Mouse (Mus musculus): ENCODE measurements around the gene Olfr1425. TPM values are rescaled to one million over a fixed set of nuclear protein-coding genes. Genes with fewer than 3 reads are reported as not detected.
A peak's percentile ranks its signal among the peaks of the same experiment; 100 is the strongest.
"Not testable (repeated sequence)": the region's sequence is repeated elsewhere in the genome, so short reads cannot be mapped to it uniquely, and the experiment has no call there.

Olfr1425 gene
- not detected for polyA plus RNA-seq (2017; shearing (Covaris generic))

DNA sequence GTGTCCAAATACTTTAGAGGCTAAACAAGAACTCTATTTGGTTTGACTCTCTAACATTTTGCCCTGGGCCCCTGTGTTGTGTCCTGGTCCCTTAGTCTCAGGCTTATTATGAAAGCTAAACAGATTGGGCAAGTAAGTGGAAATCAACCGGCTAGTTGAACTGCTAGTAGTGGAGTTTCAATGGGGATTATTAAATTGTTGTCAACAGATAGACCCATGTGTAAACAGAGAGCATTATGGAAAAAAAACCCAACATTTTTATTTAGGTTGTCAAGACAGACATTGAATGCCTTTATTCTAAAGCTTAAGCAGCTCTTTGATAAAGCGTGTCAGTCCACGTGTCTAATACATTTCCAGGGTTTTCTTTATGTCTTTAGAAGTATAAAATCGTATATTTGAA, at the start of gene Olfr1425:
Gene Olfr1425, minus strand, starts transcription at position 101 of the 400 bp plus-strand sequence.
- ATAC-seq: not testable (repeated sequence)

DNA sequence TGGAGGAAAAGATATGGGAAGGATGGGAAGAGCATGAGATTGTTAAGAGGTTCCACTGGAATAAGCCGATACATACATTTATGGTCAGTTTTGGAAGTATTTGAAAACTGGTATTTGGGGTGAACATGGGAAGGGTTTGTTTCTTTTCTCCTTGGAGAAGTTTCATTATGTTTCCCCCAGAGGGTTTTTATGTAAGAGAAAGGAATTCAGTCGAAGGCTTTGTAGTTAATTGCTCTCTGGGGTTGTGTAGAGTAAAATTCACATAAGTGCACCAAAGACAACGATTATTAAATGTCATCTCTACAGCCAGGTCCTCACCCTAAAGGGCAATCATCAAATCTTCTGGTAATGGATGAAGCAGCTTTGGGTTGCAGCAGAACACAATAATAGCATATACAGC, 45.6 kb upstream of the Olfr1425 start, which contains the start of gene Olfr76:
Gene Olfr76, minus strand, starts transcription at position 101 of the 400 bp plus-strand sequence.
- ATAC-seq: no peak

DNA sequence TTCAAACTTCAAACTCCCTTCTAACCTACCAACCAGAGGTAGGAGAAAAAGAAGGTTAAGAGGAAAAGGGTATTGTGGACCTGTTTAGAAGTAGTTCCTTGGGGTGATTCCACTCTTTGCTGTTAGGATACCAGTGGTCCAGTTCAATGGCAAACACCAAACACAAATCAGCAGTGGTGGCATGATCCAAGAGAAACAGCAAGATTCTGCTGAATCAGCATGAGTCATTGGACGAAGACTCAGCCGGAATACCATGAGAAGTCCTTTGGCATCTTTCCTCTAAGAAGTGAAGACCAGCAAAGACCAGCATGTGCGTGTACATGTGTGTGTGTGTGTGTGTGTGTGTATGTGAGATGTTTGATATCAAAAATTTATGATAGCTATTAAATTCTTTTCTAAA, 38.9 kb upstream of the Olfr1425 start:
- ATAC-seq: no peak

DNA sequence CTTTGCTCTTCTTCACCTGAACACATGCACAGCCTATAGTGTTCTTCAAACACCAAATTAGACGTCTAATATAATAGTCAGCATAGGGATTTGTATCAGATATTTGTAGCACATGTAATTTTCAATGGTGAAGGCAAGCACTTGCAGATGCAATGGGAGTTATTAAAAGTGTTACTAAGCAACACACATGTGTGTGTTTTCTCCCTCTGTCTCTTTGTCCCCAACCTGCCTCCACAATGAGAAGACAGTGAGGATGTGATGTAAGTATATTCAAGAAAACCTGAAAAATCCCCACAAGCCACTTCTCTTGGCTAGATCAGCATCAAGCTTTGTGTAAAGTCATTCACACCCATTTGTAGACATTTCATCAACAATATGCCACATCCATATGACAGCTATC, 38.3 kb upstream of the Olfr1425 start, which contains the start of gene Olfr1428:
Gene Olfr1428, minus strand, starts transcription at position 101 of the 400 bp plus-strand sequence.
- ATAC-seq: no peak

DNA sequence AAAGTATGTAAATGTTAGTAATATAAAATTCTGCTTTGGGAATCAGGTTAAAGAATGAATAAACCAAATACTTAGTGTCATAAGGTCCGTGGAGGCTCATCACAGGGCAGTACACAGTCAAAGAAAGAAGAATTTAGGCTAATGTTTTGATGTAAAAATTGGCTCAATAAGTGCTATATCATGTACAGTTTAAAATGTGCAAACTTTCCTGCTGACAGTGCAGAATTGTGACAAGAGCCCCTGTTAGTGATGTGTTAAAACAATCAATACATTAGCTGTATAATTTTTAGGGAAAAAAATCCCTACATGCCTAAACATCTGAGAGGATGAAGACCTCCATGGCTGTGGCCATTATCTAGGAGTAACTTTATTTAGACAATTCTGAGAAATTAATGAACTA, 36.3 kb upstream of the Olfr1425 start:
- ATAC-seq: no peak

DNA sequence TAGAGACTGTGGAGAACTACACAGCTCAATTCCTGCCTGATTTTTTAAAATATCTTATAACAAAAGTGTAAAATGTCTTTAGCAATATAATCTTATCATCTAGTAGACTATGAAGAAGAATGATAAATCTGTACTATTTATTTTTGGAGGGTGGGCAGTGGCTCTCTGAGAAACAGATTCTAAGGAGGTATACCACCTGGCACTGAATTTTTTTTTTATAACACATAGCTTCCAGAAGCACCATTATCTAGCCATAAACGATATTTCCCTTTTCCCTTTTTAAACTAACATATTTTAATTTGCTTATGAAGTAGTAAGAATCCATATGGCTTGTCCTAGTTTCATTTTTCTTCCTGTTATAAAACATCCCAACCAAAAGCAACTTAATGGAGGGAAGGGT, 27.0 kb upstream of the Olfr1425 start:
- no peak for ATAC-seq

DNA sequence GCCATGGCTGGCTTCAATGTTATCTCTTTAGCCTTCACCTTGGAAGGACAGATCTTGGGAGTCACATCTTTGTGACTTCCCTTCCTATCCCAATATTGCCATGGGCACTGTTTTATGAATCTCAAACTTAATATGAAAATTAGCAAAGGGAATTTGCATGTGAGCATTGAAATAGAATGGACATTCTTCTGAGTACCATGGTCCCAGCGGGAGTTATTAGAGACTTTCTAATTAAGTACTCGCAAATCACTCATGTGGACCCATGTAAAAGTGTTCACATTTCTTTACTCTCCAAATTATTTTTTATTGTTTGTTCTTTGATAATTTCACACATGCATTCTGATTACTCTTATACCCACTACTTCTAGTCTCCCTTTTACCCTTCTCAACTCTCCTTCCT, 25.7 kb upstream of the Olfr1425 start, which contains the start of gene Olfr1427:
Gene Olfr1427, minus strand, starts transcription at position 101 of the 400 bp plus-strand sequence.
- ATAC-seq: no peak

DNA sequence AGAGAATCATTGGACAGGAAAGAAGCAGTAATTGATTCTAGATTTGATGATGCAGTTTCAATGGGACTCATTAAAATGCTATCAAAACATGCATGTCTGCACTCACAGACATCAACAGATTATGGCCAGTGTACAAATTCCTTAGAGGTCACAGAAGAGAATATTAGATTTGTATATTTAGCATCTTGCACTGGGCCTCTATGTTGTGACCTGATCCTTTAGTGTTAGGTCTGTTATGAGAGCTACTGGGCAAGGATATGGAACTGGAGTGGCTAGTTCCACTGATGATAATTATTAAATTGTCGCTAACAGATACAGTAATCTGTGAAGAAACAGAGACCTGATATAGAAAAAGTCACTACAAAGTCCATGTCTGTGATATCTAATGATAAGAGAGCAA, 14.4 kb upstream of the Olfr1425 start, which contains the start of gene Olfr1426:
Gene Olfr1426, minus strand, starts transcription at position 101 of the 400 bp plus-strand sequence.
- ATAC-seq: no peak

DNA sequence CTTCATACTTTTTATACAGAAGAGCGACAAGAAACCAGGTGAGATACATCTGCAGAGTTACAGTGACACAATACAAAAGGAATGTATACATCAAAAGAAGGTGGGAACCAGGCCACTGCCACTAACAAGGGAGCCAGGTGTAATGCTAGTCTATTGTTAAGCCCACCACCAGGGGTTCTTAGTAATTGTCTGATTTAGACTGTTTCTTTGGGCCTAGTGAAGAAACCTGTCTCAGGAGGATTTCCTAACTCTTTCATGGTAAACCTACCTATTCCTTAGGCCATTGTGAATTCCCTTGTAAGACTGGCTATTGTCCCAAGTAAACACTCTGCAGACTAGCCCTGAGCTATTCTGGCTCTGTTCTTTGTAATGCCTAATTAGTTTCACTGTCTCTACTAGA, 8.0 kb downstream of the Olfr1425 start:
- not testable (repeated sequence) for ATAC-seq

DNA sequence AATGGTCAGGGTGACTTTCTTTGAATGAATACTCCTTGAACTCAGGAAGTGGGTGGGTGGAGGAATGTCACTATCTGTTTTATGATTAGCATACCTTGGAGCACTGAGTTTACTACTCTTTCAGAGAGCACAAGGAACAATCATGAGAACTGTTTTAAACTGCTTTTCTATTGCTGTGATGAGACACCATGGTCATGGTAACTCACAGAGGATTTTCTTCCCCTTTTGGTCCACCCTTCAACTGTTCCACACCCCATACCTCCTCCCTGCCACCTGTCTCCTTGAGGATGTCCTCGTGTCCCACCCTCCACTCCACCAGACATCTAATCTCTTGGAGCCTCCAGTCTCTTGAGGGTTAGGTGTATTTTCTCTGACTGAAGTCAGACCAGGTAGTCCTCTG, 9.7 kb downstream of the Olfr1425 start:
- ATAC-seq: not testable (repeated sequence)

DNA sequence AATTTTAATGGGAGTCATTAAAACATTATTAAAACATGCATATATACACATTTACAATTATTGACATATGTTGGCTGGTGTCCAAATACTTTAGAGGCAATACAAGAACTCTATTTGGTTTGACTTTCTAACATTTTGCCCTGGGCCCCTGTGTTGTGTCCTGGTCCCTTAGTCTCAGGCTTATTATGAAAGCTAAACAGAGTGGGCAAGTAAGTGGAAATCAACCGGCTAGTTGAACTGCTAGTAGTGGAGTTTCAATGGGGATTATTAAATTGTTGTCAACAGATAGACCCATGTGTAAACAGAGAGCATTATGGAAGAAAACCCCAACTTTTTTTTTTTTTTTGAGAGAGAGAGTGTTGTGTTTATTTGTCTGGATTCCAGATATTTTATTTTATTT, 14.9 kb downstream of the Olfr1425 start, which contains the start of gene Olfr1424:
Gene Olfr1424, minus strand, starts transcription at position 101 of the 400 bp plus-strand sequence.
- ATAC-seq: not testable (repeated sequence)

DNA sequence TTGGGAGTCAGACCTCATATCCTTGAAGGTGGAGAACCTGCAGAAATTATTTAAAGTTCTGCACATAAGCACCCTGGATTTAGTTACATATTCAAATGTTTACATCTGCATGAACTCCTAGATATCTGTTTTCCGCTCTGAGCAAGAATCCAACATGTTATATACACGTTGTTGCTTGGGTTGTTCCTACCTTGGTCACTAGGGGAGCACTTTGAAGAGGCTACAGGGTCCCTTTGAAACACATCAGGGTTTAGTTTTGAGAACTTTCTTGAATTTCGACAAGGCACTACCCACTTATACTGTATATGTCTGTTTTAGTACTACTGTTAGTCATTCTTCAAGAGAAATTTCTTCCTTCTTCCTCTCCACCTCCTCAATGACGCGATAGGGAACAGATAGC, 34.4 kb downstream of the Olfr1425 start:
- no peak for ATAC-seq

DNA sequence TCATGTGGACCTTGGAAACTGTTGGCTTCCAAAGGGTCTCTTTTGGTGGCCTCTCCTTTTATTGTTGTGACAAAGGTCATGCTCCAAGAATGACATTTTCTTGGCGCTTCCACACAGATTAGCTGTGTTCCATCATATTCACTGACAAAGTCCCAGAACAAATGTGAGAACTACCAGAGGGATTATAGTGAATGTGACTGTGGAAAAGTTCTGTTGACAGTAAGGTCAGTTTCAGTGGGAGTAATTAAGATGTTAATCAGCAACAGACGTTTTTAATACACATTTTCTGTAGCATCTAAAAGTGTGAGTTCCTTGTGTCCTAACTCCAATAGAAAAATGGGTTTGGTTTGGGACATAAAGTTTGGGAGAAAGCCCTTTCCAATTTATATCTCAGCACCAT, 36.3 kb downstream of the Olfr1425 start, which contains the start of gene Olfr1423:
Gene Olfr1423, minus strand, starts transcription at position 101 of the 400 bp plus-strand sequence.
- no peak for ATAC-seq

DNA sequence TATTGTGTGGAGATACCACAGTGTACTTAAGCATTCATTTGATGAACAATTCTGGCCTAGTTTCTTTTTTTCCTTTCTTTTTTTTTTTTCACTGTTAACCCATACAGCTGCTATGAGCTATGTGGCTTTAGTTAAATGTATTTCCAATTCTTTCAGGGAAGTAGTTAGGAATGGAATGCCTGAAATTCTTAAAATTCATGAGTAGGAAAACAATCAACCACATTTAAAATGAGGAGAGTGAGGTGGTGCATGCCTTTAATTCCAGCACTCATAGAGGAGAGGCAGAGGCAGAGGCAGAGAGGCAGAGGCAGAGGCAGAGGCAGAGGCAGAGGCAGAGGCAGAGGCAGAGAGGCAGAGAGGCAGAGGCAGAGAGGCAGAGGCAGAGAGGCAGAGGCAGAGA, 39.8 kb downstream of the Olfr1425 start:
- ATAC-seq: no peak

DNA sequence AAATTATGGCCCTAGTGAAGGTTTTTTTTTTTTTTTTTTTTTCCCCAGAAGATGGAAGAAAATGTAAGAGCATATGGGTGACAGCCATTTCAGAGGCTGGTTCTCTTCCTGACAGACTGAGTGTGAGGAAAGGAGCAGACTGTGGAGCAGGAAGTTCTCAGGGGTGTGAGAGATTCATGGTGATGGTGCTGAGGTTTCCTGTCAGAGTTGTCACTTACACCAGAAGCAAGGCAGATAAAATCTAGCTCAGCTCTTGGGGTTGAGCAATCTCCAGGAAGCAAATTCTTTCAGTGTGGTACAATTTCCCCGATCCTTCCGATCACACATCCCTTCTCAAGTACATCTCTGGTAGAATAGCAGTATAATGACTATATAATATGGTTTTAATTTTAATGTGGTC, 50.9 kb downstream of the Olfr1425 start:
- peak; percentile 88 for ATAC-seq

DNA sequence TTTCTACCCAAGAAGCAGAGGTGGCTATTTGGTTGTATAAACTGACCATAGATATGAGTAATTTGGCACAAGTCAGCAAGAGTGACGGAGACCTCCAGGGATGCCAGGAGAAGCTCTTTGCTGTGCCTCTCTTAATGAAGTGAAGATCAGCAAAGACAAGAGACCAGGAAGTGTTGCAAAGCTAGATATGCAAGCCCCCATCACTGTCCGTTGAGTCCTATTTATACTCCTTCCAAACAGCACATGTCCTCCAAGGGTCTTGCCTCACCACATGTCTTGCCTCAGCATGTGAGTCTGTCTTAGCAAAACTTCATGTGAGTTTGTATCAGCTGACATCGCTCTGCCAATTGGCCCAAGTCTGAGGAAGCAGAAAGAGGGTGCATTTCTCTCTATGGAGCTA, 52.2 kb downstream of the Olfr1425 start:
- no peak for ATAC-seq

DNA sequence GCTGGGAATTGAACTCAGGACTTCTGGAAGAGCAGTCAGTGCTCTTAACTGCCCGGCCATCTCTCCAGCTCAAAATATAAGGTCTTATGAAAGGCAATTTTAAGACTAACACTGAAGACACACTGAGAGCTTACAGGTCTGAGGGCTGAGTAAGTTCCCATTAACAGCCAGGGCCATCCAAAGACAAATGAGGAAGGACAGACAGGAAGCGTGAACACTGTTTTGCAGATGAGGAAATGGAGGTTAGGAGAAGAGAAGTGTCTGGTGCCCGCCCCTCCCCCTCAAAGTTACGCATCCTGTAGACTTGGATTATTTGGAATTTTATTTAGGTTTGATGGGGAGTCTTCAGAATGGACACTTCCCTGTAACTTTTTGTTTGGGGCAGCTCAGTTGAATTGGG, 53.4 kb downstream of the Olfr1425 start:
- no peak for ATAC-seq

Other genes starting within 250 kb of the Olfr1425 start
- gene Olfr1417, start 238.5 kb downstream of the Olfr1425 start, polyA plus RNA-seq (2017; shearing (Covaris generic)): not detected
- not detected for gene Olfr1418, start 216.7 kb downstream of the Olfr1425 start, polyA plus RNA-seq (2017; shearing (Covaris generic))
- gene Olfr1419, start 202.6 kb downstream of the Olfr1425 start, polyA plus RNA-seq (2017; shearing (Covaris generic)): not detected
- not detected for gene Olfr1420, start 191.2 kb downstream of the Olfr1425 start, polyA plus RNA-seq (2017; shearing (Covaris generic))
- 10 to 100 TPM; 14.5 to 15.9 TPM for gene Patl1, start 165.3 kb downstream of the Olfr1425 start, polyA plus RNA-seq (2017; shearing (Covaris generic))
- gene Osbp, start 111.8 kb downstream of the Olfr1425 start, polyA plus RNA-seq (2017; shearing (Covaris generic)): 1 to 10 TPM; 6.7 to 7.3 TPM
- gene Olfr1423, start 36.4 kb downstream of the Olfr1425 start, polyA plus RNA-seq (2017; shearing (Covaris generic)): under 1 TPM in 1 of 2 experiments, not detected in 1; 0.05 TPM
- not detected for gene Olfr1424, start 15.0 kb downstream of the Olfr1425 start, polyA plus RNA-seq (2017; shearing (Covaris generic))
- not detected for gene Olfr1426, start 14.3 kb upstream of the Olfr1425 start, polyA plus RNA-seq (2017; shearing (Covaris generic))
- not detected for gene Olfr1427, start 25.6 kb upstream of the Olfr1425 start, polyA plus RNA-seq (2017; shearing (Covaris generic))
- not detected for gene Olfr1428, start 38.2 kb upstream of the Olfr1425 start, polyA plus RNA-seq (2017; shearing (Covaris generic))
- gene Olfr76, start 45.5 kb upstream of the Olfr1425 start, polyA plus RNA-seq (2017; shearing (Covaris generic)): not detected
- under 1 TPM in 1 of 2 experiments, not detected in 1; 0.16 TPM for gene Olfr1555-ps1, start 92.4 kb upstream of the Olfr1425 start, polyA plus RNA-seq (2017; shearing (Covaris generic))
- not detected for gene Olfr1431, start 122.9 kb upstream of the Olfr1425 start, polyA plus RNA-seq (2017; shearing (Covaris generic))
- gene Olfr1432, start 154.9 kb upstream of the Olfr1425 start, polyA plus RNA-seq (2017; shearing (Covaris generic)): not detected
- gene Olfr262, start 163.9 kb upstream of the Olfr1425 start, polyA plus RNA-seq (2017; shearing (Covaris generic)): not detected
- gene Olfr235, start 183.3 kb upstream of the Olfr1425 start, polyA plus RNA-seq (2017; shearing (Covaris generic)): not detected
- gene Olfr1434, start 202.1 kb upstream of the Olfr1425 start, polyA plus RNA-seq (2017; shearing (Covaris generic)): not detected
- not detected for gene Olfr1436, start 221.4 kb upstream of the Olfr1425 start, polyA plus RNA-seq (2017; shearing (Covaris generic))
- not detected for gene Olfr1437, start 247.4 kb upstream of the Olfr1425 start, polyA plus RNA-seq (2017; shearing (Covaris generic))